Mouse (Mus musculus) liver, embryonic 13.5 days (tissue): ENCODE measurements around the gene Tenm2. TPM values are rescaled to one million over a fixed set of nuclear protein-coding genes. Genes with fewer than 3 reads are reported as not detected.

ENCODE experiments used
- ATAC-seq: fragments of 200-750 bp; cut with Nextera tagmentation; 2 replicates; pipeline ENCODE4 v1.8.0; 2017; ENCODE audit warnings: low read depth, mild to moderate bottlenecking, moderate number of reproducible peaks, moderate library complexity
- DNase-seq: peaks from one replicate; pipeline ENCODE4 v3.0.0; 2022
- H3K27ac ChIP-seq: fragments of 300-500 bp; sonication (generic); 2 replicates; pipeline ENCODE4 v1.5.1; 2015; ENCODE audit warnings: moderate library complexity, mild to moderate bottlenecking, inconsistent platforms
- H3K27me3 ChIP-seq: fragments of 300-500 bp; sonication (generic); 2 replicates; pipeline ENCODE4 v1.6.1; 2015; ENCODE audit warnings: mild to moderate bottlenecking, inconsistent platforms
- H3K36me3 ChIP-seq: fragments of 300-500 bp; sonication (generic); 2 replicates; pipeline ENCODE4 v1.6.1; 2015; ENCODE audit warnings: mild to moderate bottlenecking, inconsistent platforms
- H3K4me1 ChIP-seq: fragments of 300-500 bp; sonication (generic); replicated peaks from 2 replicates; pipeline ENCODE4 v1.6.1; 2015; ENCODE audit warnings: inconsistent platforms
- H3K4me2 ChIP-seq: fragments of 300-500 bp; sonication (generic); 2 replicates; pipeline ENCODE4 v1.6.1; 2015; ENCODE audit warnings: inconsistent platforms, mild to moderate bottlenecking, moderate library complexity
- H3K4me3 ChIP-seq: fragments of 300-500 bp; sonication (generic); replicated peaks from 2 replicates; pipeline ENCODE4 v1.5.1; 2015; ENCODE audit warnings: mild to moderate bottlenecking, inconsistent platforms
- H3K9ac ChIP-seq: fragments of 300-500 bp; sonication (generic); 2 replicates; pipeline ENCODE4 v1.6.1; 2015; ENCODE audit warnings: mild to moderate bottlenecking, inconsistent platforms
- H3K9me3 ChIP-seq: fragments of 300-500 bp; sonication (generic); replicated peaks from 2 replicates; pipeline ENCODE4 v1.6.1; 2016; ENCODE audit warnings: inconsistent platforms
- WGBS: fragments of 180-500 bp; shearing (Covaris S2); methylation state at CpG from one replicate; pipeline ENCODE4 v1.1.7; 2015; ENCODE audit not compliant: insufficient replicate concordance; 5-methylcytosine and 5-hydroxymethylcytosine counted together
- polyA plus RNA-seq: library from polyadenylated mRNA; unstranded; fragments of >200 nt; fragmentation: Nextera tagmentation; extraction: Ambion mirVana; gene quantifications from 2 replicates; pipeline ENCODE4 v1.2.1, GENCODE M21; 2015

Gene Tenm2
- polyA plus RNA-seq, 1 experiment from 2014 or later, result 0.06 TPM

DNA sequence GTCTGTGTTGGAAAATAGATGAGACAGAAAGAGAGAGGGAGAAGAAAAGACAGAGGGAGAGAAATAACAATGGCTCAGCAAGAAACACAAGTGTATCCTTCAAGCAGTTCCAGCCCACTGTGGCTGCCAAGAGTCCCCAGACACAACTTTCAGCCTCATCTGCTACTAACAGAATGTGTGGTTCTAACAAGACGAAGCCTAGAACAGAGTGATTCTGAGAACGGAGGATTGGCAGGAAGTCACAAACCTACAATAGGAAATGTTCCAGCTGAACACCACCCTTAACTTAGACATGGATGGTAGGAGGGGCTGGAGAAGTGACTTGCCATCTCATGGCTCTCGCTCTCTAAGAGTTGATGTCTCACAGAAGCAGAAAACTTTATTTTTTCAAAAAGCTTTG lies 894.0 kb downstream of the Tenm2 start:
- Histone ChIP-seq H3K36me3 (no peaks in the 10 kb centered on the region), H3K4me3 (no peak overlapping the region), H3K9ac (no peak overlapping the region), H3K4me1 (no peaks in the 10 kb centered on the region), H3K27me3 (no peaks in the 10 kb centered on the region), H3K27ac (no peak overlapping the region), H3K9me3 (no peaks in the 10 kb centered on the region), H3K4me2 (no peak overlapping the region)
- WGBS, result 66% methylated on average over 3 of the region's 3 CpGs
- no peak for ATAC-seq
- no peak for DNase-seq

DNA sequence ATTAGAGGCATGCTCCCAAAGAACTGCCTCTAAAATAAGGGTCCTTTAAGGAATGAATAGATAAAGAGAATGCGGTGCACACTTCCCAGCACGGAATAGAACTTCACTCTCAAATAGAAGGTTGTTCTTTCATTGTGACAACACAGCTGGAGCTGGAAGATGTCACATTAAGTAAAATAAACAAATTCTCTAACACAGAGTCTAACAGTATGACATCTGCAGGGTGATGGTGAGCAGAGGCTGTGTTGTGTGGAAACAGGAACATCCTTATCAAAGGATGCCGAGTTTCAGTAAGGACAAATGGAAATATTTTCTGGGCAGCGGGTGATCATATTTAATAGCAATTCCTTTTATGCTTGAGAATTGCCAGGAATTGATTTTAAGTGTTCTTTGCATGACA lies 897.3 kb downstream of the Tenm2 start:
- ATAC-seq (no peak), DNase-seq (no peak)
- no peak overlapping the region for H3K4me3 ChIP-seq

DNA sequence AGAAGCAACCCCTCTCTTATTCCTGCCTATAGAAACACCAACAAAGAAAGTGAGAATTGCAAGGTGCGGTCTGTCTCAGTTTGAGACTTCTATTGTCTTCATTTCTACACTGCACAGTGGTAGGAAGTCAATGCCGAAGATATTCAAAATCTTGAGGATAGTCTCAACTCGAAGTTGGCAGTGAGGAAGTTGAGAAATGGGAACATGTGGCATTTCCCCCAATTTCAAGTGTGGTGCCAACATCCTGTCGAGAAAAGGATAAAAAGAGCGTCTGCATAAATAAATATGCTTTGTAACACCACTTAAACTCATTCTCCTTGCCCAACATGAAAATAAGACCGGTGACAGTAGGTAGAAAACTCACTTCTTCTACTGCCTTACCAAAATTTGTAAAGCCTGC lies 898.7 kb downstream of the Tenm2 start:
- DNase-seq (no peak), ATAC-seq (no peak)
- no peaks in the 10 kb centered on the region for H3K36me3 ChIP-seq
- no peaks in the 10 kb centered on the region for H3K27me3 ChIP-seq
- no peak overlapping the region for H3K27ac ChIP-seq
- 61% methylated on average over 6 of the region's 6 CpGs for WGBS
- H3K4me3 ChIP-seq, result no peak overlapping the region
- no peak overlapping the region for H3K9ac ChIP-seq
- no peaks in the 10 kb centered on the region; the same call in 1 of the 2 replicates for H3K9me3 ChIP-seq
- H3K4me2 ChIP-seq, result no peak overlapping the region
- no peaks in the 10 kb centered on the region for H3K4me1 ChIP-seq

More for the DNA sequence above, 897.3 kb downstream of the Tenm2 start:
- Histone ChIP-seq H3K4me2 (no peak overlapping the region), H3K4me1 (no peaks in the 10 kb centered on the region), H3K9me3 (no peaks in the 10 kb centered on the region; the same call in 1 of the 2 replicates), H3K27ac (no peak overlapping the region), H3K27me3 (no peaks in the 10 kb centered on the region), H3K9ac (no peak overlapping the region), H3K36me3 (no peaks in the 10 kb centered on the region)
- WGBS, result 68% methylated on average over 4 of the region's 4 CpGs

DNA sequence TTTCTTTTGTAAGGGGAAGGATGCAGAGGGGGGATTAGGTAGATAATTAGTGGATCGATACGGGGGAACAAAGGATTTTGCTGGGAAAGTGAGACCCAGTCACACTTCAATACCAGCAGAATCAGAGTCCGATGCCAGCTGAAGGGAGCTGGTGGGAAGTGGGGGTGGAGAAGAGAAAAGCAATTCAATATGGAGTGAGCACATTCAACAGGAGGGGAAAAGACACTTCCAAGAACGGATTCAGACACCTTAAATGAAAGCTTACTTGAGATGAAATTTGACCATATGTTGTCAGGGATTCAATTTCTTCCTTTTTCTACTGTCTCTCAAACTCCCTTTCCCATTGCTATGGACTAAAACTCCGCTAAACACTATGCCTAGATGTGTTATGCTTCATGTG lies 900.6 kb downstream of the Tenm2 start:
- H3K4me3 ChIP-seq, result no peak overlapping the region
- no peak overlapping the region for H3K4me2 ChIP-seq
- no peak for ATAC-seq
- no peak for DNase-seq
- H3K9me3 ChIP-seq, result no peaks in the 10 kb centered on the region; the same call in 1 of the 2 replicates
- no peaks in the 10 kb centered on the region for H3K4me1 ChIP-seq
- no peak overlapping the region for H3K27ac ChIP-seq
- 54% methylated on average over 5 of the region's 5 CpGs for WGBS
- H3K36me3 ChIP-seq, result no peaks in the 10 kb centered on the region
- H3K27me3 ChIP-seq, result no peaks in the 10 kb centered on the region
- no peak overlapping the region for H3K9ac ChIP-seq

- Histone ChIP-seq H3K4me1 (no peaks in the 10 kb centered on the region), H3K27ac (no peak overlapping the region), H3K4me2 (no peak overlapping the region), H3K4me3 (no peak overlapping the region), H3K27me3 (no peaks in the 10 kb centered on the region), H3K9ac (no peak overlapping the region), H3K9me3 (no peaks in the 10 kb centered on the region; the same call in 1 of the 2 replicates), H3K36me3 (no peaks in the 10 kb centered on the region)
- DNase-seq (no peak), ATAC-seq (no peak)
- 14% methylated on average over 7 of the region's 7 CpGs for WGBS
These were observed 901.5 kb downstream of the Tenm2 start for GRCm38 (mm10) chr11:36334100-36334735.

- ATAC-seq, result no peak
- H3K4me2 ChIP-seq, result no peak overlapping the region
- H3K27ac ChIP-seq, result no peak overlapping the region
- H3K9me3 ChIP-seq, result no peaks in the 10 kb centered on the region; the same call in 1 of the 2 replicates
- no peaks in the 10 kb centered on the region for H3K4me1 ChIP-seq
- no peak overlapping the region for H3K4me3 ChIP-seq
- no peak overlapping the region for H3K9ac ChIP-seq
- H3K27me3 ChIP-seq, result no peaks in the 10 kb centered on the region
- 75% methylated on average over 12 of the region's 12 CpGs for WGBS
- no peaks in the 10 kb centered on the region for H3K36me3 ChIP-seq
- DNase-seq, result no peak
These were observed 903.5 kb downstream of the Tenm2 start for GRCm38 (mm10) chr11:36332222-36332621.

GRCm38 (mm10) chr11:36331408-36332178 lies 904.2 kb downstream of the Tenm2 start:
- H3K4me3 ChIP-seq, result no peak overlapping the region
- 71% methylated on average over 13 of the region's 13 CpGs for WGBS
- H3K27me3 ChIP-seq, result no peaks in the 10 kb centered on the region
- H3K9me3 ChIP-seq, result no peaks in the 10 kb centered on the region; the same call in 1 of the 2 replicates
- DNase-seq (no peak), ATAC-seq (no peak)
- H3K9ac ChIP-seq, result no peak overlapping the region
- no peak overlapping the region for H3K27ac ChIP-seq
- H3K4me1 ChIP-seq, result no peaks in the 10 kb centered on the region
- H3K36me3 ChIP-seq, result no peaks in the 10 kb centered on the region
- no peak overlapping the region for H3K4me2 ChIP-seq

DNA sequence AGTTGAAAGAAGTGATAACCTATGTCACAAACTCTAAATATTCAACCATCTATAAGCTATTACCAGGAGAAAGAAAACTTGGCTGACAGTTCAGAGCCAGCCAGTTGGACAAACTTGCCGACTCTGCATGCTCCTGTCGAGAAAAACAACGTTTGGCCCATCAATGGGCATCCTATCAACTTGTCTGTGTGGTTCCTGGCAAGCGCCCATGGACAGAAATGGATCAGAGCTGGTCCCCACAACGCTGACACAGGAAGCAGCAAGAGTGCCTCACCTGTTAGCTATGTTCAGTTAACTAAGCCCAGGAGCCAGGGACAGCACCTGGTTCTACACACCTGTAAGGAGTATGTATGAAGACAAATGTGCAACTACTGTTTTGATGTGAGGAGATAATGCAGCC lies 908.5 kb downstream of the Tenm2 start:
- Histone ChIP-seq H3K4me2 (no peak overlapping the region), H3K9ac (no peak overlapping the region), H3K4me3 (no peak overlapping the region), H3K36me3 (no peaks in the 10 kb centered on the region), H3K27ac (no peak overlapping the region), H3K27me3 (no peaks in the 10 kb centered on the region), H3K9me3 (no peaks in the 10 kb centered on the region), H3K4me1 (no peaks in the 10 kb centered on the region)
- DNase-seq, result no peak
- ATAC-seq, result no peak
- 44% methylated on average over 5 of the region's 5 CpGs for WGBS

- Histone ChIP-seq H3K27ac (no peak overlapping the region), H3K4me2 (no peak overlapping the region)
- WGBS, result 44% methylated on average over 4 of the region's 4 CpGs
These were observed 926.4 kb downstream of the Tenm2 start for GRCm38 (mm10) chr11:36309317-36309716.

GRCm38 (mm10) chr11:36307276-36307675 lies 928.5 kb downstream of the Tenm2 start:
- no peak overlapping the region for H3K27ac ChIP-seq
- H3K36me3 ChIP-seq, result no peaks in the 10 kb centered on the region
- WGBS, result 74% methylated on average over 6 of the region's 6 CpGs
- no peak overlapping the region for H3K4me2 ChIP-seq
- no peak overlapping the region for H3K4me3 ChIP-seq
- no peak overlapping the region for H3K9ac ChIP-seq
- DNase-seq, result no peak
- H3K9me3 ChIP-seq, result no peaks in the 10 kb centered on the region
- ATAC-seq, result no peak
- no peaks in the 10 kb centered on the region for H3K27me3 ChIP-seq
- no peaks in the 10 kb centered on the region for H3K4me1 ChIP-seq

More at GRCm38 (mm10) chr11:36309317-36309716, 926.4 kb downstream of the Tenm2 start:
- no peaks in the 10 kb centered on the region for H3K4me1 ChIP-seq
- no peaks in the 10 kb centered on the region for H3K27me3 ChIP-seq
- DNase-seq (no peak), ATAC-seq (no peak)
- H3K36me3 ChIP-seq, result no peaks in the 10 kb centered on the region
- no peak overlapping the region for H3K9ac ChIP-seq
- no peaks in the 10 kb centered on the region for H3K9me3 ChIP-seq
- no peak overlapping the region for H3K4me3 ChIP-seq

- no peak for ATAC-seq
These were observed 930.3 kb downstream of the Tenm2 start for GRCm38 (mm10) chr11:36305348-36305950.

More at GRCm38 (mm10) chr11:36305348-36305950, 930.3 kb downstream of the Tenm2 start:
- no peak overlapping the region for H3K4me3 ChIP-seq
- DNase-seq, result no peak
- H3K36me3 ChIP-seq, result no peaks in the 10 kb centered on the region
- WGBS, result 69% methylated on average over 10 of the region's 10 CpGs
- H3K4me2 ChIP-seq, result no peak overlapping the region
- no peaks in the 10 kb centered on the region for H3K27me3 ChIP-seq
- no peaks in the 10 kb centered on the region for H3K9me3 ChIP-seq
- H3K4me1 ChIP-seq, result no peaks in the 10 kb centered on the region
- H3K9ac ChIP-seq, result no peak overlapping the region
- no peak overlapping the region for H3K27ac ChIP-seq
